Mouse (Mus musculus) neural tube, embryonic 10.5 days (tissue): ENCODE measurements around the gene Gm28041.
"Not testable (repeated sequence)": the region's sequence is repeated elsewhere in the genome, so short reads cannot be mapped to it uniquely, and the experiment has no call there.

ENCODE experiments used
- DNase-seq: peaks from one replicate; pipeline ENCODE4 v3.0.0-alpha.2; 2017; ENCODE audit warnings: low spot score; ENCODE audit errors: extremely low spot score

Gm28041 gene

DNA sequence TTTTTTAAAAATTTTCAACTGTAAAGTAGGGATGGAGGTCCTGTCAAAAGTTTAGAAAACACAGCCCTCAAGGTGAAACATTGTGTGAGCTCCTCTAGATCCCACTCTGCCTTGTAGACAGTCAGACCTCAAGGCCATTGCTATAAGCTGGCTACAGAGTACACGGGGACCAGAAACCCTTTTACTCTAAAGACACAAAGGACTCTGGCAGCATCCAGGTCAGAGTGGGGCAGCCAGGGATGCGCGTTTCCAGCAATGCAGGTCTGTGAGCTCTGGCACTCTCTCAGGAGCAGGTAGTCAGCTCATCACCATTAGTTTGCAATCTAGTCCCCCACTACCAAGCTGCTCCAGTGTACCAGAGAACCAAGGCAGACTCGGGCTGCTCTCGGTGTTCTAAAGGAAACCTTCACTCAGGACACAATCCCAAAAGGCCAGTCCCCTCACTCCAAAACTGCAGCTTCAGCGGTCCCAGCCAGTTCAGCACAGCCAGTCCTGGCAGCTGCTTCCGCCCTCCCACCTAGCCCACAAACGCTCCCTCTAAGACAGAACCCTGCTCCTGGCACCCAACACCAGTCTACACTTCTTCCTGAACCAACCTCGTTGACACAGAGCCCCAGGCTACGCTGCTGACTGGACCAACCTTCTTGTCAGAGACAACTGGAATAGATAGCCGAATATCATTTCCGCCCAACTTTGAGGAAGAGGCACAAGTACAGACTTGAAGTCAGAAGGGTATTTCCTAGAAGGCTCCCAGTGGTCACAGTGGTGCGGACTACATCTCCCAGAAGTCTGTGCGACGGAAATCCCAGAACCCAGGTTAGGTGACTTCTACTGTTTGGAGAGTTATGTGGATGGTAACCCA lies at the start of gene Gm28041, which contains the start of gene Zfp456:
Gene Gm28041 (minus strand): TSS at position 684 of the 862 bp plus-strand sequence.
Gene Zfp456 (minus strand): TSS at position 761 of the 862 bp plus-strand sequence.
- peak; percentile 50 for DNase-seq

- DNase-seq: not testable (repeated sequence)
Observed at GRCm38 (mm10) chr13:67422532-67422931, 47.0 kb upstream of the Gm28041 start.

DNA sequence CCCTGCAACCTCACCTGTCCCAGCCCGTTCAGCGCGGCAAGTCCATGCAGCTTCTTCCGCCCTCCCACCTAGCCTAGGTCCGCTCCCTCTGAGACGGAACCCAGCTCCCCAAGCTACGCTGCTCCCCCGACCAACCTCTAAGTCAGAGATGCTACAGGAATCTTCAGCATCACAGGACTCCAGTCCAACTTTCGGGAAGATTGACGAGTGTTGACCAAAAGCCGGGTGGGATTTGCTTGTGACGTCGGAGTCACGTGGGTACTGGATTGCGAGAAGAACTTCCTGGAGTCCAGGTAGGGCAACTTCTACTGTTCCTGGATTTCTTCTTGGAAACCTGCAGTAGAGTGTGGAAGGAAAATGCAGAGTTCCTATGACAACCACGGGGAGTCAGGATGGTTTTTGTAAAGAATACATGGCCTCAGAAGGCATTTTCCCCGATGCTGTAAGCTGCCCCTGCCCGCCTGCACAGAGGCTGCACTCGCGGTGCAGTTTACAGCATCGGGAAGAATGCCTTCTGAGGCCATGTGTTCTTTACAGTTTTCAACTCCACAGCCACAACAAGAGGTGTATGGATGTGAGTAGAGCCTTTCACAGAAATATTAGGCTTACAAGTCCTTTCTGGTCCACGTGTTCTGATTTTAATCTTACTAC lies 45.8 kb upstream of the Gm28041 start, which contains the start of gene Zfp459:
Gene Zfp459 (minus strand): TSS at position 212 of the 651 bp plus-strand sequence.
- peak; percentile 74 for DNase-seq

- no peak for DNase-seq
Observed at GRCm38 (mm10) chr13:67420558-67421206, 45.1 kb upstream of the Gm28041 start.

DNA sequence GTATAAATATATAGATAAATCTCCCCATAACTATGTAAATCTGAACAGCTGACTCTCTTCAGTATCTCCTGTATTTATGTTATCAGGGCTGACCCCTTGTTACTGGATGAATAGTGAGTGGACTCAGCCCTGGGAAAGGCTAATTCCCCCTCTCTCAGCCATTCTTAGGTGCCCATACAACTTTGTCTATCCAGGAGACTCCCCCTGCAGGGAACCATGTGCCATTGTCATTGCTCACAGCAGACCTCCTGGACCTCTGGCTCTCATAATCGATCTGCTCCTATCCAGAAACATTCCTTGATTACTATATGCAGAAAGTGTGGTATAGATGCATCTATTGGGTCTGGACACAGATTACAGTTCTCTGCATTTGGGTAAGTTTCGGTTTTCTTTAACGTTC lies 41.3 kb upstream of the Gm28041 start:
- DNase-seq: no peak

DNA sequence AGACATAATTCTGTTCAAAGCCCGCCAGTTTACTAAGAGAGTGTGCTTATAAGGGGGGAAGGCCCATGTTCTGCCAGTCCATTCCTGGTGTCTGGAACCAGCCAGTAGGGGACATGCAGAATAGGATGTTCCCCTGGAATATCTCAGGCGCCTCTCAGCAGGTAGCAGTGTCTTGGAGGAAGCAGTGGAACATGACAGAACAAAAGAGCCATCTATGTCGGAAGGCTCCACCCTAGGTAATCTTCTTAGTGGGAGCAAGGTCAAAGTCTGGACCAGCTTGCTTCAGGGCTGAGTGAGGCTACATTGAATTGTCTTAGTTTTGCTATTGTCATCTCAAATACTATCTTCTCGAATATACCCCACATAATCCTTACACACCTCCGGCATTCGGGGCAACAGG lies 40.2 kb upstream of the Gm28041 start:
- DNase-seq: no peak

DNA sequence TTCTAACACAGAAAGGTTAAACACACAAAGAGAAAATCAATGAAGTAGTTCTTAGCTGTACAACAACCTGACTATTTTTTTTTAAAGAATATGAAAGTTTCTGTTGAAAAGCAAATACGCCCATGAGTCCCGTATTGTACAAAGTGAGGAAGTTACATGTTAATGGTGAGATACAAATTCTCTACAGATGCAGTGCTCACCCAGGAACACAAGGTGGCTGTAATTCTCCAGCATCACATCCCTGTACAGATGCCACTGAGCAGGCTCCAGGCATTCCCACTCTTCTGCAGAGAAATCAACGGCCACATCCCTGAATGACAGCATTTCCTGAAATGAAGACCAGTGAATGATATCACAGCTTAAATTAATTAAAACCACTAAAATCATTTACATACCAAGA lies 38.1 kb upstream of the Gm28041 start:
- DNase-seq: not testable (repeated sequence)

DNA sequence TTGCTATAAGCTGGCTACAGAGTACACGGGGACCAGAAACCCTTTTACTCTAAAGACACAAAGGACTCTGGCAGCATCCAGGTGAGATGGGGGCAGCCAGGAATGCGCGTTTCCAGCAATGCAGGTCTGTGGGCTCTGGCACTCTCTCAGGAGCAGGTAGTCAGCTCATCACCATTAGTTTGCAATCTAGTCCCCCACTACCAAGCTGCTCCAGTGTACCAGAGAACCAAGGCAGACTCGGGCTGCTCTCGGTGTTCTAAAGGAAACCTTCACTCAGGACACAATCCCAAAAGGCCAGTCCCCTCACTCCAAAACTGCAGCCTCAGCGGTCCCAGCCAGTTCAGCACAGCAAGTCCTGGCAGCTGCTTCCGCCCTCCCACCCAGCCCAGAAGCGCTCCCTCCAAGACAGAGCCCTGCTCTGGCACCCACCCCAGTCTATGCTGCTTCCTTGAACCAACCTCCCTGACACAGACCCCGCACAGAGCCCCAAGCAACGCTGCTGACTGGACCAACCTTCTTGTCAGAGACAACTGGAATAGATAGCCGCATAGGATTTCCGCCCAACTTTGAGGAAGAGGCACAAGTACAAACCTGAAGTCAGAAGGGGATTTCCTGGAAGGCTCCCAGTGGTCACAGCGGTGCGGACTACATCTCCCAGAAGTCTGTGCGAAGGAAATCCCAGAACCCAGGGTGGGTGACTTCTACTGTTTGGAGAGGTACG lies 23.8 kb upstream of the Gm28041 start, which contains the start of gene Zfp429:
Gene Zfp429 (minus strand): TSS at position 637 of the 721 bp plus-strand sequence.
- DNase-seq: peak; percentile 62

- not testable (repeated sequence) for DNase-seq
Observed at GRCm38 (mm10) chr13:67376255-67376654, 722 bp upstream of the Gm28041 start.

DNA sequence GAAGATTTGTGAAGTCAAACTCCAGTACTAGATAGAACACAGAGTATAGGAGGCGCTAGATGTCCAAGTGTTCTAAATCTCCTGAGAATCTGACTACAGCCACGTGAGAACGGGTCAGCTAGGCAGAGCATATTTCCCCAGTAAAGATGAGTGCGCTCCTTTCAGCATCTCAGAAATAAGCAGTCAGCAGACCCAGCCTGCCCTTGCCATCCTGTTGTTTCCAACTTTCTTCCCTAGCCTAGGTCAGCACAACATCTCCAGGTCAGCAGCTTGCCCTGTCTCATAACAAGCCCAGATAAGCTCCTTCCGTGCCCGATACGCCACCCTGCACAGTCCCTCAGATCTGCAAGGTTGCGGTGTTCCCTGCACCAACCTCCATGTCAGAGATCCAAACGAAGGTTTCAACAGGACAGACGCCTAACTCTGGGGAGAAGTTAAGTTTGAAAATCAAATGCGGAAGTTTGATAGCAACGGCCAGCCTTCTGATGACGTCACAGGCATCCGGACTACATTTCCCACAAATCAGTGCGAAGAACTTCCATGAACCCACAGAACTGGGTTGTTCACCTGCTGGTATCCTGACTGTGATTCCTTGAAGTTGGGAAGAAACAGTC lies 15.3 kb downstream of the Gm28041 start, which contains the start of the genes Gm28044 and Zfp953:
Gene Gm28044 (minus strand): TSS at position 406 of the 614 bp plus-strand sequence.
Gene Zfp953 (minus strand): TSS at position 475 of the 614 bp plus-strand sequence.
- DNase-seq: peak; percentile 84

- DNase-seq: no peak
Observed at GRCm38 (mm10) chr13:67351854-67352253, 23.7 kb downstream of the Gm28041 start.

- no peak for DNase-seq
Observed at GRCm38 (mm10) chr13:67343422-67343821, 32.1 kb downstream of the Gm28041 start.

DNA sequence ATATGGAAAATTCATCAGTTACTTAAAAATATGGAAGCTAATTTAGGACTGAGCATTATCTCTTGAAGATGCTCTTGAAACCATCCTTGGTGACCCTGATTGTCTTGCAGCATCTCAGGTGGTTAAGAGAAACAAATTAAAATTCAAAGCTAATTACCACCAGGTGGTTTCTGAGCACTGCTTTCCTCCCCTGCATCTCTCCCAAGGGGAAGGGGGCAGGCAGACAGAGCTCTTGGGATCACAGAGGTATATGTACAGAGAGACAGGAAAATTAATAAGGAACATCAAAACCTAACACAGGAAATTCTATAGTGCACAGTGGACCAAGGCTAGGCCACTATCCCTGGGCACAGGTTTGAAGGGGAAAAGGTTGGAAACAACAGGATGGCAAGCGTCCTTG lies 42.7 kb downstream of the Gm28041 start:
- DNase-seq: peak; percentile 15

- peak; percentile 65 for DNase-seq
Observed at GRCm38 (mm10) chr13:67332019-67332724, 43.4 kb downstream of the Gm28041 start, which contains the start of gene Zfp595. Zfp595 (minus strand) TSS chr13:67332570.

DNA sequence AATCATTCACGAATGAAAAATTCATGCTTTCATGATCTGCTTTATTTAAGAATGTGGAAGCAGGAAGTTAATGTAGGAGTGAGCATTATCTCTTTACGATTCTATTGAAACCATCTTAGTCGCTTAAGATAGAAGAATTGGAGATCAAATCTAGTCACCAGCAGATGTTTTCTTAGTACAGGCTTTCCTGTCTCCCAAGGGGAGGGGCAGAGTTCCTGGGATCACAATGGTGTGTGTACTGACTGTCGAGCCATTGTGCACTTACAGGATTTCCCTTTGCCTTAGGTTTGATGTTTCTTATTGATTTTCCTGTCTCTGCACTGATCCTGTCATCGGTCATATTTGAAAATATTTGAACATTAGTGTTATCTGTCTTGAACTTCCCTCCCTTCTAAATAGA lies 68.8 kb downstream of the Gm28041 start:
- DNase-seq: no peak

DNA sequence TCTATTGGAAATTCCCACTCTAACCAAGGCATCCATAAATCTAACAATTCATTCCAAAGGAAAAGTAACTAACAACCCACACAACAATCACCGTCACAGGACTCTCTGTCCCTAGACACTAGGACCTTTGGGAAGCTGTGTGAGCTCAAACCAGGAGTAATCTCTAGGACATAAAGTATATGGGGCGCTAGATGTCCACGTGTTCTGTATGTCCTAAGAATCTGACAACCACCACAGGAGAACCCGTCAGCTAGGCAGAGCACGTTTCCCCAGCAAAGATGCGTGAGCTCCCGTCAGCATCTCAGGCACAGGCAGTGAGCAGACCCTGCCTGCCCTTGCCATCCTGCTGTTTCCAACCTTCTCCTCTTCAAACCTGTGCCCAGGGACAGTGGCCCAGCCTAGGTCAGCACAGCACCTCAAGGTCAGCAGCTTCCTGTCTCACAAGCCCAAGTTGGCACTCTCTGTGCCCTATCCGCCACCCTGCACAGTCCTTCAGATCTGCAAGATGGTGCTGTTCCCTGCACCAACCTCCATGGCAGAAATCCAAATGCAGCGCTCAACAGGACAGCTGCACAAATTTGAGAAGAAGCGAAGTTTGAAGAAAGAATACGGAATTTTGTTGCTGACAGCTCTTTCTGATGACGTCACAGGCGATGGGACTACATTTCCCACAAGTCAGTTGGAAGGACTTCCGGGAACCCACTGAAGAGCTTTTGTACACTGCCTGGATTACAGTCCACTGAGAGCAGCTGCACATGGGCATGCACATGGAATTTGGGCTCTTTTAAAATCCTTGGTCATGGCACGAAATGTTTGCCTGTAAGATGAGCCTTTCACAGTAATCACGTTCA lies 69.5 kb downstream of the Gm28041 start, which contains the start of gene Zfp457:
Gene Zfp457 (minus strand): TSS at position 664 of the 851 bp plus-strand sequence.
- peak; percentile 72 for DNase-seq
